Mouse (Mus musculus) small intestine, adult 2 months (tissue): Measurements from ENCODE around the gene Hba-a1. TPM values are rescaled to one million over a fixed set of nuclear protein-coding genes. Genes with fewer than 3 reads are reported as not detected.
A peak's percentile ranks its signal among the peaks of the same experiment; 100 is the strongest.

Experiments
- H3K27ac ChIP-seq: fragments of 200-500 bp; 2 replicates; pipeline ENCODE4 v1.5.1; 2012; ENCODE audit warnings: low read depth, low read length, control low read depth, inconsistent platforms; ENCODE audit not compliant: insufficient read depth
- H3K27me3 ChIP-seq: fragments of 200-500 bp; 2 replicates; pipeline ENCODE4 v1.6.1; 2012; ENCODE audit warnings: mild to moderate bottlenecking, moderate library complexity, low read length, inconsistent platforms; ENCODE audit not compliant: control insufficient read depth, insufficient read depth
- H3K36me3 ChIP-seq: fragments of 200-500 bp; 2 replicates; pipeline ENCODE4 v1.6.1; 2012; ENCODE audit warnings: mild to moderate bottlenecking, low read length, control low read depth, inconsistent platforms; ENCODE audit not compliant: control insufficient read depth, insufficient read depth
- H3K4me1 ChIP-seq: fragments of 200-500 bp; 2 replicates; pipeline ENCODE4 v1.6.1; 2012; ENCODE audit warnings: low read length, inconsistent platforms, mixed read lengths; ENCODE audit not compliant: control insufficient read depth, insufficient read depth, insufficient read length
- H3K4me3 ChIP-seq: fragments of 200-500 bp; 2 replicates; pipeline ENCODE4 v1.5.1; 2012; ENCODE audit warnings: low read depth, mild to moderate bottlenecking, control low read depth, inconsistent platforms, low read length, moderate library complexity
- CTCF ChIP-seq: fragments of 200-500 bp; IDR thresholded peaks from 2 replicates; pipeline ENCODE4 v1.5.1; 2012; ENCODE audit warnings: low read depth, mild to moderate bottlenecking, control low read depth, inconsistent platforms, low read length, moderate library complexity, mixed read lengths; ENCODE audit not compliant: insufficient replicate concordance, insufficient read length; ENCODE audit errors: extremely low read depth
- POLR2A ChIP-seq: fragments of 200-500 bp; IDR thresholded peaks from 2 replicates; pipeline ENCODE4 v1.6.1; 2012; ENCODE audit warnings: low read depth, mild to moderate bottlenecking, control low read depth, inconsistent platforms, low read length, moderate library complexity
- WGBS: fragments of 180-500 bp; shearing (Covaris S2); methylation state at CpG from one replicate; pipeline ENCODE4 v1.1.7; 2018; 5-methylcytosine and 5-hydroxymethylcytosine counted together
- polyA plus RNA-seq: library from polyadenylated mRNA; depleted of rRNA; stranded (reverse); fragments of >200 nt; gene quantifications from 2 replicates; pipeline ENCODE4 v1.2.3, GENCODE M21; 2012

Gene Hba-a1
- polyA plus RNA-seq, 1 experiment, result 70.6 TPM

DNA sequence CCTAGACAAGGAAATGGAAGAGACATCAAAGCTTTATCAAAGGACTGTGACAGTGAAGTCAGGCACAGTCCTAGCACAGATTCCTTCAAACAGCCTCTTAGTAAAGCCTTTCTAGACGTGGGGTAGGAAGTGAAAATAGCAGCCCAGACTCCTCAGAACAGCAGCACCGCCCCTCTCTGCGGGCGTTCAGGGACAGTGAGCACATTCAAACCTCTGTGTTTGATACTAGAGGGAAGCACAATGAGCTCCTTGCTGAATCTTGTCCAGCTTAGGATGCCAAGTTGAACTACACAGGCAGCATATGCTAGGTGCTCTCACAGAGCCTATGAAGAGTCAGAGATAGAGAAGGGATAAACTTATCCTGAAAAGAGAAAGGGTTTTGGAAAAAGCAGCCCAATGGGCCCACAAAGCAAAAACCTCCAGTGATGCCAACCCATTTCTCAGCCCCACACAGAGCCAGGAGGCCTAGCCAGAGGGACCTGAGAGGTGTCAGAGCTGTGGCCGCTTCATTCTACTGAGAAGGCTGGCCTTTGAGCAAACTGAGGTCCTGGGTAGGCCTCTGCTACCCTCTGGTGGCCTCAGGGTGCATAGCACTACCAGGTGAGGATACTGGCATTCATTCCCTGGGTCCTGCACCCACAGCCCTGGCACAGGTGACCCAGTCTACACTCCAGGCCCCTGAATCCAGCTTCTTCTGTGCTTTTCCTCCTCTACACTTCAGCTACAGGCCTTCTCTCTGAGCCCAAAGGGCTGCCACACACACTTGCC lies 45.0 kb upstream of the Hba-a1 start:
- TF ChIP-seq POLR2A (no peak), CTCF (peak; percentile 93)
- Histone ChIP-seq H3K4me3 (no peak overlapping the region), H3K4me1 (peaks cover 3% of the 10 kb centered on the region; the same call in 1 of the 2 replicates), H3K27me3 (no peaks in the 10 kb centered on the region), H3K36me3 (peaks cover 17% of the 10 kb centered on the region), H3K27ac (no peak overlapping the region)
- 56% methylated on average over 5 of the region's 5 CpGs for WGBS

DNA sequence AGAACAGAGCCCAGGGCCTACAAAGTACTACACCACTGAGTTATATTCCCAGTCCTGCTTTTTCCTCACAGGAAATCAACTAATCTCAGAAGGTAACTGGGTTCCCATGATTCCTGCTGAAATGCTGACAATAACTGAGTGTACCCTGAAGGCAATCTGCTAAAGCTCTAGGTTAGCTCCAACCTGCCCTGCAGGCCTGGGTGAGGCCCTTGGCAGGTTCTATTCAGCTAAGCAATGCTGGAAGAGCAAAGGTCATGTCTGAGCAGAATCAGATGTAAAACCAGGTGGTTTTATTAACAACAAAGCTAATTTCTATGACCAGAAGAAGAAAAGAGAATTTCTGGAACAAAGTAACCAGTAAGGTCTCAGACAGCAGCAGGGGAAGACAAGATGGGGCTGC lies 41.9 kb upstream of the Hba-a1 start:
- Histone ChIP-seq H3K4me3 (no peak overlapping the region), H3K36me3 (peaks cover 19% of the 10 kb centered on the region), H3K27me3 (no peaks in the 10 kb centered on the region), H3K27ac (peak overlapping the region; percentile 15; the same call in 1 of the 2 replicates), H3K4me1 (peaks cover 3% of the 10 kb centered on the region; the same call in 1 of the 2 replicates)
- no peak for TF ChIP-seq POLR2A
- no peak for TF ChIP-seq CTCF

DNA sequence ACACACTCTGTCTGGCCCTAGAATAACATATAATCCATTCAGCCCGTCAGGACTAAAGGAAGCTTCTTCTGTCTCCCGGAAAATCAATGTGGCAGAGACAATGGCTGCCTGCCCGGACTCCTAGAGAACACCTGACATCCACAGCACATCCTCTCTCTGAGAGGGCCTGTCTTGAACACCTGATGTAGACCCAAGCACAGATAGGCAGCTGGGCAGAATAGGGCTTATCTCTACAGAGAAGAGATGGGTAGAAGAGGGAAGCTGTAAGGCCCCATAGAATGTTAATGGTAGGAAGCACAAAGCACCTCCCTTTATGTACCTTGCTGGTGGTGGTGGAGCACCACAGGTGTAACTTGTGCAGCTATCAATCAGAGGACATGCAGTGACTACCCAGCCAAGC lies 41.1 kb upstream of the Hba-a1 start:
- no peaks in the 10 kb centered on the region for H3K27me3 ChIP-seq
- H3K4me3 ChIP-seq, result no peak overlapping the region
- H3K4me1 ChIP-seq, result peaks cover 3% of the 10 kb centered on the region; the same call in 1 of the 2 replicates
- no peak for TF ChIP-seq POLR2A
- no peak for TF ChIP-seq CTCF
- 47% methylated on average over 3 of the region's 3 CpGs for WGBS
- H3K36me3 ChIP-seq, result peaks cover 19% of the 10 kb centered on the region
- H3K27ac ChIP-seq, result no peak overlapping the region

DNA sequence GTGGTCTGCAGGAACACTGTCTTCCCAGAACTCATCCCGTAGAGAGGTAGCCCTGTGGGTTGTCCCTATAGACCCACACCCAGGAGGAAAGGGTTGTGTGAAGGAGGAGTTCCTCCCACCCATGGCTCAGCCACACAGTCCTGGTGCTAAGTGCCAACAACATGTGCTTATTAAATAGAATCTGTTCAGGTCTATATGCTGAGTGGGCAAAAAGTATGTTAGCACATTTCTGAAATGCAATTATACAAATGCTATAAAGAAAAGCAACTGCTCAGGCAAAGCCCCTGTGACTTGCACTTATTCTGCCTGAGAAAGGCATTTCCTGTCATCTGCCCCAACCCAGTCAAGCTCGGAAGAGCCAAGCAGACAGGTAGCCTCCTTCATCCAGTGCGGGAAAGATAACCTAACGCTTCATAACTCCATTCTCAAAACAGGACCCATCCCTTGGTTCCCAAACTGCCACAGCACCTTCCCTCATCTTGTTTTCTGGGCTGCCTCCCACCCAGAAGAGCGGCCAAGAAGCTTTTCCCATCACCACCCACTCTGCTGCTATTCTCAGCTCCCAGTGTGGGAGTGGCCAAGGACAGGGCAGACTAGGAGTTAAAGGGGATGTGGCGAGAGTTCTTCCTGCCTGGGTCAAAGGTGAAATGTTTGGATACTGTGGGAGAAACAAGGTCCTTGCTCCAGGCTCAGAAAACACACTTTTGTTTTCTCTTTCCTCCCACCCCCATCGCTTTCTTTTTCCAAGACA lies 39.9 kb upstream of the Hba-a1 start:
- Histone ChIP-seq H3K27ac (no peak overlapping the region), H3K36me3 (peaks cover 24% of the 10 kb centered on the region), H3K27me3 (no peaks in the 10 kb centered on the region), H3K4me1 (peaks cover 3% of the 10 kb centered on the region; the same call in 1 of the 2 replicates), H3K4me3 (no peak overlapping the region)
- 81% methylated on average over 7 of the region's 7 CpGs for WGBS
- TF ChIP-seq POLR2A, result no peak
- no peak for TF ChIP-seq CTCF

DNA sequence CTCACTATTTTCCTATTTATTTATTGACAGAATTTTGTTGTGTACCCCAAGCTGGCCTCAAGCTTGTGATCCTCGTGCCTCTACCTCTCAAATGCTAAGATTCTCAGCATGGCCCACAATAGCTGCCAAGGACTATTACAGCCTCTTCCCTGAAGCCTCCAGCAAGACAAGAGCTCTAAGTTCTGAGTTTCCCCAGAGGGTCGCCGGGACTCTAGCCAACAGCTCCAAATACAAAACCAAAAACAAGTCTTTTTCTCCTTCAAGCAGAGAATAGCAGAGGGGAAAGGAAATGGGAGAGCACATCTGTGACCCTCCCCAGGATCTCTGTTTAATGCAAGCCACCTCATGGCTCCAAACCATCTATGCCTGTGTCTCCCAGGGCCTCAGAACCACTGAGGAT lies 39.2 kb upstream of the Hba-a1 start:
- no peak for TF ChIP-seq POLR2A
- no peak for TF ChIP-seq CTCF
- Histone ChIP-seq H3K4me1 (peaks cover 3% of the 10 kb centered on the region; the same call in 1 of the 2 replicates), H3K27me3 (no peaks in the 10 kb centered on the region), H3K27ac (no peak overlapping the region), H3K4me3 (no peak overlapping the region), H3K36me3 (peaks cover 24% of the 10 kb centered on the region)
- 73% methylated on average over 3 of the region's 3 CpGs for WGBS

DNA sequence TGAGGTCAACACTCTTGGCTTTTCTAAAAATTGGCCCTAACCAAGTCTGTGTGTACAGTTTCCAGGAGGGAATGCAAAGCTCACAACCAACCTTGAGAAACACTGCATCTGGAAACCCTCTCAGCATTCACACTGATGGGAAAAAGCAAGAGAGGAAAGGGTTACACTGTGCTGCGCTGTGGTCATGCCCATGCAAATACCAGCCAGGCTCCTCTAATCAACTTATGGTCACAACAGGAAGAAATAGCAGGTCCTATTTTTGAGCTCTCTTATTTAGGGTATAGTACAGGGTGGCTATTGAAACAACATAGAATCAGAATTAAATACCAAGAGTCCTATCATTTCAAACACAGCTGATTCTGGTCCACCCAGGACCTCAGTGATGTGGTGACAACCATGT lies 38.7 kb upstream of the Hba-a1 start:
- no peaks in the 10 kb centered on the region for H3K27me3 ChIP-seq
- H3K4me3 ChIP-seq, result no peak overlapping the region
- TF ChIP-seq POLR2A (no peak), CTCF (no peak)
- WGBS, result 89% methylated on average over 1 of the region's 1 CpGs
- peaks cover 3% of the 10 kb centered on the region; the same call in 1 of the 2 replicates for H3K4me1 ChIP-seq
- H3K36me3 ChIP-seq, result peaks cover 25% of the 10 kb centered on the region
- no peak overlapping the region for H3K27ac ChIP-seq

DNA sequence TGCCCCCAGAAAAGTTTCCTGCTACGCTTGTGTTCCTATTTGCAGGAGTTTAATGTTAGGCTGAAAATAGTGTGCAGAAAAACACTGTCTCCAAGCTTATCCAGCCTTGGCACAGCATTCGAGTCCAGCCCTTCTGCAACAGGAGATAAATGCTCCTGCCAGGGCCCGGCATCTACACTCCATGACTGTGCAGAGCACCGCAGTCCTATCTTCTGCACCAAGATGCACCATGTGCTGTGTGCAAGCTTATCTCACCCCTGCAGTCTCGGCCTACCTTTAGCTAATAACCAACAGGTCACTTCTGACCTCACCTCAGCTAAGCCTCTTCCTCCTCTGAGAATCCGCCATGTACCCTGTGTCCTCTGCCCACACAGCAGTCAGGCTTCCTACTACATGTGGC lies 37.7 kb upstream of the Hba-a1 start:
- H3K36me3 ChIP-seq, result peaks cover 26% of the 10 kb centered on the region
- no peak overlapping the region for H3K4me3 ChIP-seq
- H3K27me3 ChIP-seq, result no peaks in the 10 kb centered on the region
- peaks cover 3% of the 10 kb centered on the region; the same call in 1 of the 2 replicates for H3K4me1 ChIP-seq
- TF ChIP-seq CTCF (no peak), POLR2A (no peak)
- no peak overlapping the region for H3K27ac ChIP-seq
- 89% methylated on average over 6 of the region's 6 CpGs for WGBS
